Mouse (Mus musculus) forebrain, embryonic 16.5 days (tissue): ENCODE results near the gene Clcn6. TPM values are rescaled to one million over a fixed set of nuclear protein-coding genes. Genes with fewer than 3 reads are reported as not detected.

Experiments used
- ATAC-seq: fragments of 200-750 bp; cut with Nextera tagmentation; 2 replicates; pipeline ENCODE4 v1.8.0; 2017; ENCODE audit warnings: mild to moderate bottlenecking, moderate library complexity
- H3K27ac ChIP-seq: fragments of 300-500 bp; sonication (generic); 2 replicates; pipeline ENCODE4 v1.5.1; 2014; ENCODE audit warnings: low read length, control low read depth
- H3K27me3 ChIP-seq: fragments of 300-500 bp; sonication (generic); replicated peaks from 2 replicates; pipeline ENCODE4 v1.6.1; 2014; ENCODE audit warnings: low read length; ENCODE audit not compliant: control insufficient read depth, insufficient read depth
- H3K36me3 ChIP-seq: fragments of 300-500 bp; sonication (generic); 2 replicates; pipeline ENCODE4 v1.6.1; 2014; ENCODE audit not compliant: control insufficient read depth, insufficient read depth
- H3K4me1 ChIP-seq: fragments of 300-500 bp; sonication (generic); replicated peaks from 2 replicates; pipeline ENCODE4 v1.6.1; 2014; ENCODE audit warnings: low read length; ENCODE audit not compliant: control insufficient read depth, insufficient read depth
- H3K4me2 ChIP-seq: fragments of 300-500 bp; sonication (generic); 2 replicates; pipeline ENCODE4 v1.6.1; 2014; ENCODE audit warnings: mild to moderate bottlenecking, low read length, control low read depth
- H3K4me3 ChIP-seq: fragments of 300-500 bp; sonication (generic); replicated peaks from 2 replicates; pipeline ENCODE4 v1.5.1; 2014; ENCODE audit warnings: mild to moderate bottlenecking, low read length, control low read depth
- H3K9ac ChIP-seq: fragments of 300-500 bp; sonication (generic); replicated peaks from 2 replicates; pipeline ENCODE4 v1.6.1; 2014; ENCODE audit warnings: low read depth, low read length, control low read depth
- H3K9me3 ChIP-seq: fragments of 300-500 bp; sonication (generic); 2 replicates; pipeline ENCODE4 v1.6.1; 2016; ENCODE audit warnings: low read length; ENCODE audit not compliant: control insufficient read depth
- WGBS: fragments of 180-500 bp; shearing (Covaris S2); extraction: QIAGEN DNeasy Blood & Tissue Kit; methylation state at CpG from one replicate; pipeline ENCODE4 v1.1.7; 2014; 5-methylcytosine and 5-hydroxymethylcytosine counted together
- polyA plus RNA-seq: library from polyadenylated mRNA; unstranded; fragments of >200 nt; fragmentation: Nextera tagmentation; extraction: Ambion mirVana; gene quantifications from 2 replicates; pipeline ENCODE4 v1.2.1, GENCODE M21; 2015

Clcn6 gene
- polyA plus RNA-seq, 1 experiment from 2014 or later = 40.6 TPM

- WGBS = 93% methylated on average over 10 of the region's 10 CpGs
- H3K27me3 ChIP-seq = no peaks in the 10 kb centered on the region
- no peak overlapping the region for H3K4me3 ChIP-seq
- no peak overlapping the region for H3K9ac ChIP-seq
- no peak for ATAC-seq
- no peak overlapping the region for H3K27ac ChIP-seq
- peaks cover 7% of the 10 kb centered on the region; the same call in 1 of the 2 replicates for H3K4me1 ChIP-seq
- no peak overlapping the region for H3K4me2 ChIP-seq
- no peaks in the 10 kb centered on the region for H3K36me3 ChIP-seq
- H3K9me3 ChIP-seq = no peaks in the 10 kb centered on the region
These were observed 42.6 kb upstream of the Clcn6 start for GRCm38 (mm10) chr4:148081201-148081600.

GRCm38 (mm10) chr4:148080597-148080973 is 42.0 kb upstream of the Clcn6 start:
- no peak overlapping the region for H3K4me2 ChIP-seq
- H3K4me3 ChIP-seq = no peak overlapping the region
- peaks cover 7% of the 10 kb centered on the region; the same call in 1 of the 2 replicates for H3K4me1 ChIP-seq
- H3K9me3 ChIP-seq = no peaks in the 10 kb centered on the region
- H3K36me3 ChIP-seq = no peaks in the 10 kb centered on the region
- ATAC-seq = no peak
- WGBS = 84% methylated on average over 1 of the region's 1 CpGs
- H3K27ac ChIP-seq = no peak overlapping the region
- H3K27me3 ChIP-seq = no peaks in the 10 kb centered on the region
- no peak overlapping the region for H3K9ac ChIP-seq

DNA sequence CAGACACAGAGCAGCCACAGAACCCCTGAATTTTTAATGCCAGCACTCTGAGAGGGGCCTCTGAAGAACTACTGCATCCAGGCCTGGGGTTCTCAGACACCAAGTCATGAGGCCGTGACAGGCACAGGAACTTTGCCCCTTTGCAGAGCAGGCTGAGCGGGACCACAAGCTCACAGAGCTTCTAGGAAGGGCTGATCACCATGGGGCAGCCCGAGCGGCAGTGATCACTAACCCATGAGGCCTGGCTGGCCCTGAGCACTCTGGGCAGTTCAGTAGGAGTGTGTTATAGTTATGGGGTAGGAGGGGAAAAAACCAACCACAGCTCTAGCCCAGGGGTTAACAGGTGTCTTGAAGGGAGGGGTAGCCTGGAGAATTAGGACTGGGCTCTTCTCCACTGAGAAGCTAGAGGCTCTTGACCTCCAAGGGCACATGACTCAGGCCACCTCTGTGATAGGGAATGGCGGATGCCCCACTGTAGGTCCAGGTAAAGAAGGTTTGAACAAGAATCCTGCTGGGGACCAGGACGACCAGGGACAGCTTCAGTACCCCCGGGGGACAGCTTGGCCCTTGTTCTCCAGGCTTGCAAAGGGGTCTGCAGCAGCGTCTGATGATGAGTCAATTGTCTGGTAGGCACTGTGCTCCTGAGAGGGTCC is 41.4 kb upstream of the Clcn6 start:
- 89% methylated on average over 8 of the region's 8 CpGs for WGBS
- Histone ChIP-seq H3K9ac (no peak overlapping the region), H3K27me3 (no peaks in the 10 kb centered on the region), H3K9me3 (no peaks in the 10 kb centered on the region), H3K4me3 (no peak overlapping the region), H3K27ac (no peak overlapping the region), H3K4me1 (peaks cover 7% of the 10 kb centered on the region; the same call in 1 of the 2 replicates), H3K36me3 (no peaks in the 10 kb centered on the region), H3K4me2 (no peak overlapping the region)
- no peak for ATAC-seq

DNA sequence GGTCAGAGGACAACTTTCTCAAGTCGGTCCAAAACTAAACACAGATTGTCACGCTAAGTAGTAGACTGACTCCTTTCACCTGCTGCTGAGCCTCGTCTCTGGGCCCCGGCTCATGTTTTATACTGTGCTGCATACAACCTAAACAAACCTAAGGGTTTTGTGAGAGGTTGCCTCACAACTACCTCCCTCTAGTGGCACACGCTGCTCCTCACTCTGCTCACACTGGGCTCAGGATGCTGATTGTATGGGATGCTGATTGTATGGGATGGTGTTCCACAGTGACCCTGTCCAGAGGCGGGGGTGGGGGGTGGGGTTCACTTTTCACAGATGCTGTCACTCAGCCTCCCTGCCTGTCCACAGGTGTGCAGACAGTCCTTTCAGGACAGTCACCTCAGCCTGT is 40.6 kb upstream of the Clcn6 start:
- WGBS = 63% methylated on average over 6 of the region's 6 CpGs
- H3K36me3 ChIP-seq = no peaks in the 10 kb centered on the region
- no peak for ATAC-seq
- no peak overlapping the region for H3K4me3 ChIP-seq
- H3K4me1 ChIP-seq = peaks cover 5% of the 10 kb centered on the region; the same call in 1 of the 2 replicates
- H3K27me3 ChIP-seq = no peaks in the 10 kb centered on the region
- no peaks in the 10 kb centered on the region for H3K9me3 ChIP-seq
- no peak overlapping the region for H3K4me2 ChIP-seq
- H3K9ac ChIP-seq = no peak overlapping the region
- no peak overlapping the region for H3K27ac ChIP-seq

GRCm38 (mm10) chr4:148075881-148076280 is 37.3 kb upstream of the Clcn6 start:
- no peak overlapping the region for H3K4me3 ChIP-seq
- no peaks in the 10 kb centered on the region for H3K27me3 ChIP-seq
- 95% methylated on average over 6 of the region's 6 CpGs for WGBS
- no peak overlapping the region for H3K9ac ChIP-seq
- H3K27ac ChIP-seq = no peak overlapping the region
- H3K36me3 ChIP-seq = no peaks in the 10 kb centered on the region
- no peaks in the 10 kb centered on the region for H3K9me3 ChIP-seq
- ATAC-seq = no peak
- peaks cover 4% of the 10 kb centered on the region; the same call in 1 of the 2 replicates for H3K4me1 ChIP-seq
- no peak overlapping the region for H3K4me2 ChIP-seq

DNA sequence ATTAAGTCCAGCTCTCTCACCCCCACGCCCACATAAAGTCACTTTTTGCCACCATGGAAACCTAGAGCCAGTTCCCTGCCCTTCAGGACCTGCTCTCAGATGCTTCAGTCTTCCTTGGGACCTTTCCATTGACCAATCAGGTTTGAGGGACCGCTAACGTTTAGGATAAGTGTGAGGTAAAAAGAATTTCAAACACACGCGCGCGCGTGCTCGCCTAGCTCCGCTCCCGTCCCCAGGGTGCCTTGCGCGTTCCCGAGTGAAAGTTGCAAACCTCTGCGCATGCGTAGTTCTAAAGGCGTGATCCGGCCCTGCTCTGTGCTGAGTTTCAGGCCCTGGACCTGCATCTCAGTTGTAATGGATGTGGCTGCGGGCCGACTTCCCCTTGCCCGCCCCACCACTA is 36.6 kb upstream of the Clcn6 start:
- Histone ChIP-seq H3K9ac (no peak overlapping the region), H3K9me3 (no peaks in the 10 kb centered on the region), H3K27ac (no peak overlapping the region), H3K4me2 (peak overlapping the region; percentile 52), H3K4me1 (no peaks in the 10 kb centered on the region), H3K36me3 (no peaks in the 10 kb centered on the region), H3K4me3 (peak overlapping the region; percentile 27), H3K27me3 (no peaks in the 10 kb centered on the region)
- ATAC-seq = 0 out of 2 replicates have a peak, but pooled peaks have one; percentile 41
- 29% methylated on average over 21 of the region's 21 CpGs for WGBS

DNA sequence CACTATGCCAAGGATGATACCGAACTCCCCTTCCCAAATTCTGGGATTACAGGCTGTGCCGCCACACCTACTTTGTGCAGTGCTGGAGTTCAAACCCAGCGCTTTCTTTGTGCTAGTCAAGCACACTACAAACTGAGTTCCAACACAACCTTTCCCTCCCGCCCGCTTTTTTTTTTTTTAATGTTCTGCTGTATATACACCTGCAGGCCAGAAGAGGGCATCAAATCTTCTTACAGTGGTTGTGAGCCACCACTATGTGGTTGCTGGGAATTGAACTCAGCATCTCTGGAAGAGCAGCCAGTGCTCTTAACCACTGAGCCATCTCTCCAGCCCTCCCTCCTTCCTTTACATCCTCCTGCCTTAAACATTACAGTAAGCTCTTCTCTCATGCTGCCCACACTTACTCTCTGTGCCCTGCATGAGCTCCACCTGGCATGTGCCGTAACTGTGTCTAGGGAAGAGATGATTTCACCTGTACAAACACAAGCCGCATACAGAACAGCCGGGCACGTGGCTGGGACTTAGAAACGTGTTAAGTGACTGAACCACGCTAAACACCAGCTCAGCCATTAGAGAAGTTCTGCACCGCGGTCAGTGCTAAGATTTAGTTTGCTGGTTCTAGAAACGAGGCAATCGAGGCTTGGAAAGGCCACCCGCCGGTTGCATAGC is 36.0 kb upstream of the Clcn6 start:
- H3K9me3 ChIP-seq = no peaks in the 10 kb centered on the region
- peak overlapping the region; percentile 27 for H3K4me3 ChIP-seq
- ATAC-seq = peak; percentile 32; the same call in 1 of the 2 replicates
- peak overlapping the region; percentile 52 for H3K4me2 ChIP-seq
- 45% methylated on average over 17 of the region's 17 CpGs for WGBS
- no peaks in the 10 kb centered on the region for H3K27me3 ChIP-seq
- no peaks in the 10 kb centered on the region for H3K36me3 ChIP-seq
- H3K27ac ChIP-seq = no peak overlapping the region
- no peaks in the 10 kb centered on the region for H3K4me1 ChIP-seq
- no peak overlapping the region for H3K9ac ChIP-seq

DNA sequence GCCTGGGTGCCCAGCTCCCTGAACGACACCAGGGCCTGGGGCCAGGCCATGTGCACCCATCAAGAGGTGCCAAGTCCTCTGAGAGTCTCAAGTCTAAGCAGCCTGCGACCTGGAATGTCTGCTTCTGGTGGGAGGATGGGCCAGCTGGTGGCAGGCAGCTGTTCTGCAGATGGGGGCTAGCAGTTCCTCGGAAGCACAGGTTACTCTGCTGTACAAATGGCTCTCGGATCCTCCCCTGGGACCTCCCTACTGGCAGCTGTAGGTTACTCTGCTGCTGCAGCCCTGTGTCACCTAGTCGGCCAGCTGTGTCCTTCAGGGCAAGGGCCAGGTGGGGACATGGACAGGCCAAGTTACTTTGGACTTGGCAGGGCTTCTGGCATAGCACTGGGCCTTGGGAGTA is 32.9 kb upstream of the Clcn6 start:
- no peak for ATAC-seq
- H3K27ac ChIP-seq = no peak overlapping the region
- H3K36me3 ChIP-seq = no peaks in the 10 kb centered on the region
- H3K4me3 ChIP-seq = no peak overlapping the region
- no peaks in the 10 kb centered on the region for H3K9me3 ChIP-seq
- H3K9ac ChIP-seq = no peak overlapping the region
- no peak overlapping the region for H3K4me2 ChIP-seq
- no peaks in the 10 kb centered on the region for H3K4me1 ChIP-seq
- H3K27me3 ChIP-seq = no peaks in the 10 kb centered on the region
- 74% methylated on average over 5 of the region's 5 CpGs for WGBS

GRCm38 (mm10) chr4:148069602-148070218 is 31.1 kb upstream of the Clcn6 start:
- H3K4me2 ChIP-seq = no peak overlapping the region
- no peaks in the 10 kb centered on the region for H3K36me3 ChIP-seq
- no peak for ATAC-seq
- H3K4me3 ChIP-seq = no peak overlapping the region
- WGBS = 83% methylated on average over 9 of the region's 9 CpGs
- no peaks in the 10 kb centered on the region for H3K9me3 ChIP-seq
- H3K4me1 ChIP-seq = no peaks in the 10 kb centered on the region
- H3K27me3 ChIP-seq = no peaks in the 10 kb centered on the region
- no peak overlapping the region for H3K27ac ChIP-seq
- no peak overlapping the region for H3K9ac ChIP-seq
